Mouse (Mus musculus): Measurements from ENCODE around the gene Zfp646. TPM values are rescaled to one million over a fixed set of nuclear protein-coding genes. Genes with fewer than 3 reads are reported as not detected.

Zfp646 gene
- polyA plus RNA-seq, 1 experiment from 2014 or later, result 13.0 TPM

- Histone ChIP-seq H3K4me3 (ENCODE audit: low read length) (peak overlapping the region; percentile 71), H3K27me3 (ENCODE audit: insufficient read depth, low read length) (no peaks in the 10 kb centered on the region), H3K9me3 (ENCODE audit: low read length) (no peaks in the 10 kb centered on the region), H3K27ac (ENCODE audit: low read length) (peak overlapping the region; percentile 63), H3K36me3 (ENCODE audit: insufficient read depth, low read length) (no peaks in the 10 kb centered on the region), H3K4me1 (ENCODE audit: insufficient read depth, low read length) (peaks cover 47% of the 10 kb centered on the region), H3K4me2 (replicated peaks; ENCODE audit: low read depth, low read length) (peak overlapping the region; percentile 98), H3K9ac (replicated peaks; ENCODE audit: low read length) (peak overlapping the region; percentile 88)
- 6% methylated on average over 32 of the region's 32 CpGs for WGBS
- ATAC-seq (ENCODE audit: low FRiP score, low TSS enrichment), result peak; percentile 92
These were observed 59.2 kb downstream of the Zfp646 start for GRCm38 (mm10) chr7:127935028-127935722.

Other genes starting within 250 kb of the Zfp646 start
- gene Bcl7c, start 167.3 kb upstream of the Zfp646 start, polyA plus RNA-seq (2015; fragmentation: Nextera tagmentation; extraction: Ambion mirVana), result 50.5 and 54.5 TPM in 2 replicates
- 14.0 and 14.7 TPM in 2 replicates for gene Ctf1, start 163.5 kb upstream of the Zfp646 start, polyA plus RNA-seq (2015; fragmentation: Nextera tagmentation; extraction: Ambion mirVana)
- 0.15 and 0.32 TPM in 2 replicates for gene Ctf2, start 144.1 kb upstream of the Zfp646 start, polyA plus RNA-seq (2015; fragmentation: Nextera tagmentation; extraction: Ambion mirVana)
- 5.4 TPM in 2 replicates for gene Fbxl19, start 131.7 kb upstream of the Zfp646 start, polyA plus RNA-seq (2015; fragmentation: Nextera tagmentation; extraction: Ambion mirVana)
- gene Orai3, start 106.4 kb upstream of the Zfp646 start, polyA plus RNA-seq (2015; fragmentation: Nextera tagmentation; extraction: Ambion mirVana), result 31.2 and 34.8 TPM in 2 replicates
- 18.9 and 19.4 TPM in 2 replicates for gene Setd1a, start 99.6 kb upstream of the Zfp646 start, polyA plus RNA-seq (2015; fragmentation: Nextera tagmentation; extraction: Ambion mirVana)
- not detected in 2 replicates for gene Gm49388, start 90.6 kb upstream of the Zfp646 start, polyA plus RNA-seq (2015; fragmentation: Nextera tagmentation; extraction: Ambion mirVana)
- gene Hsd3b7, start 75.6 kb upstream of the Zfp646 start, polyA plus RNA-seq (2015; fragmentation: Nextera tagmentation; extraction: Ambion mirVana), result 28.2 and 33.2 TPM in 2 replicates
- 44.6 and 48.0 TPM in 2 replicates for gene Stx4a, start 51.9 kb upstream of the Zfp646 start, polyA plus RNA-seq (2015; fragmentation: Nextera tagmentation; extraction: Ambion mirVana)
- gene Stx1b, start 51.7 kb upstream of the Zfp646 start, polyA plus RNA-seq (2015; fragmentation: Nextera tagmentation; extraction: Ambion mirVana), result 3.6 and 4.4 TPM in 2 replicates
- gene Zfp668, start 607 bp downstream of the Zfp646 start, polyA plus RNA-seq (2015; fragmentation: Nextera tagmentation; extraction: Ambion mirVana), result 21.0 and 25.6 TPM in 2 replicates
- 5.9 and 6.5 TPM in 2 replicates for gene Prss53, start 14.7 kb downstream of the Zfp646 start, polyA plus RNA-seq (2015; fragmentation: Nextera tagmentation; extraction: Ambion mirVana)
- not detected in 2 replicates for gene Gm21974, start 19.2 kb downstream of the Zfp646 start, polyA plus RNA-seq (2015; fragmentation: Nextera tagmentation; extraction: Ambion mirVana)
- gene Vkorc1, start 19.4 kb downstream of the Zfp646 start, polyA plus RNA-seq (2015; fragmentation: Nextera tagmentation; extraction: Ambion mirVana), result 163 and 168 TPM in 2 replicates
- 155 and 156 TPM in 2 replicates for gene Bckdk, start 27.9 kb downstream of the Zfp646 start, polyA plus RNA-seq (2015; fragmentation: Nextera tagmentation; extraction: Ambion mirVana)
- 42.7 and 44.4 TPM in 2 replicates for gene Kat8, start 36.3 kb downstream of the Zfp646 start, polyA plus RNA-seq (2015; fragmentation: Nextera tagmentation; extraction: Ambion mirVana)
- 93.2 and 98.7 TPM in 2 replicates for gene Prss8, start 53.9 kb downstream of the Zfp646 start, polyA plus RNA-seq (2015; fragmentation: Nextera tagmentation; extraction: Ambion mirVana)
- 15.2 TPM in 2 replicates for gene Prss36, start 70.5 kb downstream of the Zfp646 start, polyA plus RNA-seq (2015; fragmentation: Nextera tagmentation; extraction: Ambion mirVana)
- gene Fus, start 91.2 kb downstream of the Zfp646 start, polyA plus RNA-seq (2015; fragmentation: Nextera tagmentation; extraction: Ambion mirVana), result 359 and 373 TPM in 2 replicates
- 60.1 and 61.8 TPM in 2 replicates for gene Pycard, start 117.6 kb downstream of the Zfp646 start, polyA plus RNA-seq (2015; fragmentation: Nextera tagmentation; extraction: Ambion mirVana)
- 0.16 and 0.23 TPM in 2 replicates for gene Trim72, start 127.7 kb downstream of the Zfp646 start, polyA plus RNA-seq (2015; fragmentation: Nextera tagmentation; extraction: Ambion mirVana)
- 0.80 and 1.0 TPM in 2 replicates for gene Itgam, start 186.4 kb downstream of the Zfp646 start, polyA plus RNA-seq (2015; fragmentation: Nextera tagmentation; extraction: Ambion mirVana)
- gene Gm49368, start 186.5 kb downstream of the Zfp646 start, polyA plus RNA-seq (2015; fragmentation: Nextera tagmentation; extraction: Ambion mirVana), result not detected in 2 replicates